Mouse (Mus musculus) forebrain, postnatal 0 days (tissue): Measurements from ENCODE around the gene Cacna1d. TPM values are rescaled to one million over a fixed set of nuclear protein-coding genes. Genes with fewer than 3 reads are reported as not detected.

Experiments used
- ATAC-seq: fragments of 200-750 bp; cut with Nextera tagmentation; 2 replicates; pipeline ENCODE4 v1.8.0; 2017; ENCODE audit warnings: mild to moderate bottlenecking, moderate library complexity
- DNase-seq: peaks from one replicate; pipeline ENCODE4 v3.0.0-alpha.2; 2015
- H3K27ac ChIP-seq: fragments of 300-500 bp; sonication (generic); 2 replicates; pipeline ENCODE4 v1.5.1; 2014; ENCODE audit warnings: low read depth, mild to moderate bottlenecking, antibody characterized with exemption, low read length, moderate library complexity, mixed read lengths
- H3K27me3 ChIP-seq: fragments of 300-500 bp; sonication (generic); 2 replicates; pipeline ENCODE4 v1.6.1; 2014; ENCODE audit warnings: mild to moderate bottlenecking, low read length, mixed read lengths; ENCODE audit not compliant: insufficient read depth
- H3K36me3 ChIP-seq: fragments of 300-500 bp; sonication (generic); 2 replicates; pipeline ENCODE4 v1.6.1; 2014; ENCODE audit warnings: mild to moderate bottlenecking, moderate library complexity; ENCODE audit not compliant: insufficient read depth
- H3K4me1 ChIP-seq: fragments of 300-500 bp; sonication (generic); 2 replicates; pipeline ENCODE4 v1.6.1; 2014; ENCODE audit warnings: antibody characterized with exemption; ENCODE audit not compliant: insufficient read depth
- H3K4me2 ChIP-seq: fragments of 300-500 bp; sonication (generic); 2 replicates; pipeline ENCODE4 v1.6.1; 2014; ENCODE audit warnings: low read depth, mild to moderate bottlenecking, moderate library complexity
- H3K4me3 ChIP-seq: fragments of 300-500 bp; sonication (generic); 2 replicates; pipeline ENCODE4 v1.5.1; 2014; ENCODE audit warnings: low read depth, low read length, mixed read lengths
- H3K9ac ChIP-seq: fragments of 300-500 bp; sonication (generic); 2 replicates; pipeline ENCODE4 v1.6.1; 2014; ENCODE audit warnings: mild to moderate bottlenecking
- H3K9me3 ChIP-seq: fragments of 300-500 bp; sonication (generic); 2 replicates; pipeline ENCODE4 v1.6.1; 2016; ENCODE audit warnings: low read length
- CTCF ChIP-seq: sonication (generic); IDR thresholded peaks from 2 replicates; pipeline ENCODE4 v1.5.1; 2016; ENCODE audit warnings: antibody characterized with exemption, control low read depth, low read depth
- WGBS: fragments of 180-500 bp; shearing (Covaris S2); extraction: QIAGEN DNeasy Blood & Tissue Kit; methylation state at CpG from one replicate; pipeline ENCODE4 v1.1.7; 2014; 5-methylcytosine and 5-hydroxymethylcytosine counted together
- polyA plus RNA-seq: library from polyadenylated mRNA; unstranded; fragments of >200 nt; fragmentation: Nextera tagmentation; extraction: Ambion mirVana; gene quantifications from 2 replicates; pipeline ENCODE4 v1.2.1, GENCODE M21; 2015
- total RNA-seq: library from RNA; depleted of rRNA; stranded (reverse); fragments of >200 nt; gene quantifications from 2 replicates; pipeline ENCODE4 v1.2.3, GENCODE M21; 2014

Cacna1d gene
- total and polyA plus RNA-seq, 2 experiments from 2014 or later = 7.2 to 31.3 TPM

DNA sequence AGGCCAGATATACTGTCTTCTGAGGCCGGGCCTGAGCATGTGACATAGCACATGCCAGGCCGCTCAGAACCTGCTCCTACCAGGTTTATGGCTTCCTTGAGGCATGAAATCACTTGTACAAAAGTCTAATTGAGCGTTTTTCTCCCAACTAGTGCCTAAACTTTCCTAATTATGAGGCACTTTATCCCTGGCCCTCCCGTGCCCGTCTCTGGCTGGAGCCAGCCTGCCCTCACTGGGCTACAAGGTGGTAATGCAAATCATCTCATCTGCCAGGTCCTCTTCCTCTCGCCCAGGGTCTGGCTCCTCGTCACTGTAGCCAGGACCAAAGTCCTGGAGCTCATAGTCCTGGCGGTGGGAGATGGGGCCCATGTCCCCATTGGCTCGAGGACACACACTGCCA lies 449.4 kb downstream of the Cacna1d start:
- Histone ChIP-seq H3K36me3 (peaks cover 29% of the 10 kb centered on the region), H3K27me3 (no peaks in the 10 kb centered on the region), H3K27ac (no peak overlapping the region), H3K9me3 (no peaks in the 10 kb centered on the region), H3K4me1 (no peaks in the 10 kb centered on the region), H3K4me2 (no peak overlapping the region), H3K9ac (no peak overlapping the region), H3K4me3 (no peak overlapping the region)
- TF ChIP-seq CTCF = no peak
- DNase-seq (no peak), ATAC-seq (no peak)
- 79% methylated on average over 9 of the region's 9 CpGs for WGBS

DNA sequence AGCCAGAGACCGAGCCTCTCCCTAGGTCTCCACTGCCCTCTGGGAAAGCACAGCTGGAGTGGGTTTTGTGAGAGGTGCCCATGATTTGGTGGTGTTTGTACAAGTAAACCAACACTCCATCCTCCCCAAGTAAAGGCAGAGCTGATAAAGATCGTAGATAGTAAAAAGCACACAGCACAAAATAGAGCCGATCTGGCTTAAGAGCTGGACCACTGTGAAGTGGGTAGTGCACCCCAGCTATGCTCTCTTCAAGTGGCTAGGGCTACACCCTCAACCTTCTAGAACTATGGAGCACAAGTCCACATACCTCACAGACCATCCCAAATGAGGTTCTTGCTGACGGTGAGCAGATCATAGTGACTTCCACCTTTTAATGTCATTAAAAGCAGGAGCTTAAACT lies 451.8 kb downstream of the Cacna1d start:
- H3K9me3 ChIP-seq = no peaks in the 10 kb centered on the region
- H3K4me1 ChIP-seq = no peaks in the 10 kb centered on the region
- no peak for TF ChIP-seq CTCF
- no peak overlapping the region for H3K4me2 ChIP-seq
- no peak for DNase-seq
- ATAC-seq = no peak
- no peak overlapping the region for H3K4me3 ChIP-seq
- H3K27me3 ChIP-seq = no peaks in the 10 kb centered on the region
- H3K27ac ChIP-seq = no peak overlapping the region
- WGBS = 83% methylated on average over 4 of the region's 4 CpGs
- H3K9ac ChIP-seq = no peak overlapping the region
- peaks cover 20% of the 10 kb centered on the region for H3K36me3 ChIP-seq

DNA sequence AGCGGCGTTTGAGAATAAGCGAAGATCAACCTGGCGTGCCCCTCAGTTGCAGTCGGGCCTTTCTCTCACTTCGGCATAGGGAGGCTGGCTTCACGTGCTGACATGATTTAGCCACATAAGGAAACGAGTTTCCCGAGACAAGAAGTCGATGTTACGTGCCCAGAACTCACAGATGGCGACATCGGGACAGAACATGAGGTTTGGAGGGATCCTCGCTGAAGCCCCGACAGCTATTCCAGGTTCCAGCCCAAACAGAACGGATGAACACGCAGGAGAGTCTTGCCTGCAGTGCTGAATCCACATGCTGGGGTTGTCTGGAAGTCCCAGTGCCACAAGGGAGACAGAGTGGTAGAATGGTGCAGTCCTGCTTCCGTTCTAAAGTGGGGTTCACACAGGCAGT lies 452.8 kb downstream of the Cacna1d start:
- peaks cover 23% of the 10 kb centered on the region for H3K36me3 ChIP-seq
- DNase-seq = peak; percentile 85
- peak overlapping the region; percentile 29; the same call in 1 of the 2 replicates for H3K27ac ChIP-seq
- H3K9ac ChIP-seq = no peak overlapping the region
- H3K4me1 ChIP-seq = no peaks in the 10 kb centered on the region
- H3K27me3 ChIP-seq = no peaks in the 10 kb centered on the region
- H3K4me3 ChIP-seq = no peak overlapping the region
- TF ChIP-seq CTCF = no peak
- H3K4me2 ChIP-seq = no peak overlapping the region
- peak; percentile 91 for ATAC-seq
- 74% methylated on average over 18 of the region's 18 CpGs for WGBS
- H3K9me3 ChIP-seq = no peaks in the 10 kb centered on the region

DNA sequence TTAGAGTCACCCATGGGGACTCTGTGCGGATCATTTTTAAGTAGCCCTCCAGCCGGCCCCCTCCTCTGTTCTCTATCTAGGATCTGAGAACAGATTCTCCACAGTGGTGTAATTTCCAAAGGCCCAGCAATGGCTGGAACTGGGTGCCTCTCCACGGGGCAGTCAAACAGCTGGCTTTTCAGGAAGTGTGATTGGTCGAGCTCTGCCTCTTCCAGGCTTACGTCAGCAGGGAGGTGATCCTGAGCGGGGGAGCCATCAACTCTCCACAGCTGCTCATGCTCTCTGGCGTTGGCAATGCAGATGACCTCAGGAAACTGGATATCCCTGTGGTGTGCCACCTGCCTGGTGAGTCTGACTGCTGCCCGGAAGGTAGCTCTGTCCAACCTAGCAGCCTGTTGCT lies 457.9 kb downstream of the Cacna1d start:
- Histone ChIP-seq H3K27ac (no peak overlapping the region), H3K36me3 (peaks cover 10% of the 10 kb centered on the region; the same call in 1 of the 2 replicates), H3K4me3 (no peak overlapping the region), H3K9me3 (no peaks in the 10 kb centered on the region), H3K9ac (no peak overlapping the region), H3K4me1 (no peaks in the 10 kb centered on the region), H3K27me3 (no peaks in the 10 kb centered on the region), H3K4me2 (no peak overlapping the region)
- TF ChIP-seq CTCF = no peak
- no peak for DNase-seq
- 69% methylated on average over 8 of the region's 8 CpGs for WGBS
- no peak for ATAC-seq

DNA sequence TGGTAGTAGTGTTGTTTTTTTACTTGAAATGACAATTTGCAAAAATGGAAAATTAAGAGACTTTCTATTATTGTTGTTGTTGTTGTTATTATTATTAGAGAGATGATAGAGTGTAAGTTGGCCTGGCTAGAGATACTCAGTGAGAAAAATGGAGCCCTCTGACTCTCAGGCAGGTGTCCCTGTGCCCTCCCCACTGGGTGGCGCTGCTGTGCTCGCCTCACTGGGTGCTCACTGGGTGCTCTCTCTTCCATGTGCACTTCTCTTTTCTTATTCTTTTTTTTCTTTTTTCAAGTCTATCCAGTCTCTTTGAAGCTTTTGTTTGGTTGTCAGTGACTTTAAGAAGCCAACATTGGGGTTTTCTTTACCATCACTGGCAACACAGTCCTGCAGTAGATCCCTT lies 463.9 kb downstream of the Cacna1d start:
- H3K4me2 ChIP-seq = no peak overlapping the region
- no peak; the same call in 1 of the 2 replicates for TF ChIP-seq CTCF
- no peak overlapping the region for H3K27ac ChIP-seq
- no peaks in the 10 kb centered on the region for H3K4me1 ChIP-seq
- ATAC-seq (no peak), DNase-seq (no peak)
- H3K27me3 ChIP-seq = no peaks in the 10 kb centered on the region
- H3K4me3 ChIP-seq = no peak overlapping the region
- no peaks in the 10 kb centered on the region for H3K36me3 ChIP-seq
- 50% methylated on average over 2 of the region's 2 CpGs for WGBS
- H3K9me3 ChIP-seq = no peaks in the 10 kb centered on the region
- H3K9ac ChIP-seq = no peak overlapping the region

DNA sequence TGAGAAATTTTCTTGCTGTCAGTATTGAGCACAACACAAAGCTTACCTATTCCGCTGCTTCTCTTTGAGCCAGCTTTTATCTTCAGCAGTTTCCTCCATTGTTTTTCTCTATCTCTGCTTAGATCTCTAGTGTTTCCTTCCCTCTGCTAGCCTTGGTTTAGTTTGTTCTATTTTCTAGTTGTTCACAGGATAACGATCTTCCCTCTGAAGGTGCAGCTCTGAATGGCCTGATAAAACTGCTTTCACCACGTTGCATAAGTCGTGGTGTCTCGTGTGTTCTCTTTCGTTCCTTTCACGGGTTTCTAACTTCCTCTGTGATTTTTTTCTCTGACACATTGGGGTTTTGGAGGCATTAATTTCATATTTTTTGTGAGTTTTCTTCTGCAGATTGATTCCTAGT lies 466.9 kb downstream of the Cacna1d start:
- Histone ChIP-seq H3K9me3 (no peaks in the 10 kb centered on the region), H3K27me3 (no peaks in the 10 kb centered on the region), H3K27ac (no peak overlapping the region), H3K4me3 (no peak overlapping the region), H3K4me2 (no peak overlapping the region), H3K4me1 (no peaks in the 10 kb centered on the region), H3K9ac (no peak overlapping the region), H3K36me3 (no peaks in the 10 kb centered on the region)
- ATAC-seq (no peak), DNase-seq (no peak)
- TF ChIP-seq CTCF = no peak
- WGBS = 42% methylated on average over 7 of the region's 7 CpGs

DNA sequence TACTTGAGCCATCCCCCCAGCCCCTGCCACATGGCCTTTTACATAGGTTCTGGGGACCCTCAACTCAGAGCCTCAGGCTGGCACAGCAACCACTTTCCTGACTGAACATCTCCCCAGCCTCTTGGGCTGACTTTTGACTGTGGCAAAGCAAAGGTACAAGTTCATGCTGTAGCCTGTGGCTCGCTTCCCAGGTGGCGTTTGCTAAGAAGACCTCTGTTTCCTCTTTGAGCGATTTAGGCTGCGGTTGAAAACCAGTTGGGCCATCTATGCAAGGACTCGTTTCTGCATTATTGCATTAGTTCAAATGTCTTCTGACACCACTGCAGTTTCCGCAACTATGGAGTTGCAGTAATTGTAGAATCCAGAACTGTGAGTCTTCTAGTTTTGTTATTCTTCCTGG lies 468.8 kb downstream of the Cacna1d start:
- no peak for TF ChIP-seq CTCF
- WGBS = 93% methylated on average over 6 of the region's 6 CpGs
- DNase-seq (no peak), ATAC-seq (no peak)
- Histone ChIP-seq H3K4me1 (no peaks in the 10 kb centered on the region), H3K36me3 (no peaks in the 10 kb centered on the region), H3K4me3 (no peak overlapping the region), H3K9ac (no peak overlapping the region), H3K27ac (no peak overlapping the region), H3K27me3 (no peaks in the 10 kb centered on the region), H3K4me2 (no peak overlapping the region), H3K9me3 (no peaks in the 10 kb centered on the region)
